Mouse (Mus musculus) layer of hippocampus, postnatal 14 days (tissue): Measurements from ENCODE around the gene Lrpprc. TPM values are rescaled to one million over a fixed set of nuclear protein-coding genes. Genes with fewer than 3 reads are reported as not detected.

Experiments used
- DNase-seq, 2 experiments: peaks; one replicate each; pipeline ENCODE4 v3.0.0; 2021 to 2022; ENCODE audit warnings: low spot score in 2 of 2, mixed read lengths in 1 of 2
- total RNA-seq, 2 experiments: library from RNA; stranded (reverse); gene quantifications; 2 replicates each; pipeline ENCODE4 v1.2.3; 2021

The Lrpprc gene
- total RNA-seq, 2 experiments from 2014 or later, result 63.5 to 66.1 TPM

DNA sequence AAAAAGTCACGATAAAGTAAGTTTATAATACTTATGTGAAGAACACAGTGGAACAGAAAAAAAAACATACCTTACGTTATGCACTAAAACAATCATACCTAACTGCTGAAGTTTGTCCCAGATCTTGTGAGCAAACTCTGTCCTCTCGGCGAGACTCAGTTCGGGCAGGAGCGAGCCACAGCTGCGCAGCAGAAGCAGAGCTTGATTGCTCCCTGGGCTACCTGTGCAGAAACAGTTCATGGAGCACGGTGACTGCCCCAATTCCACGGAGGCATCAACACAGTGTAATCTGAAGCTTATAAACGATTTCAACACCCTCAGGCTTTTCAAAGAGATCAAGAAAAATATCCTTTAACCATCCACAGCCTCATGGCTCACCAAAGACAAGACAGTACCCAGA lies 15.3 kb downstream of the Lrpprc start:
- no peak for DNase-seq

DNA sequence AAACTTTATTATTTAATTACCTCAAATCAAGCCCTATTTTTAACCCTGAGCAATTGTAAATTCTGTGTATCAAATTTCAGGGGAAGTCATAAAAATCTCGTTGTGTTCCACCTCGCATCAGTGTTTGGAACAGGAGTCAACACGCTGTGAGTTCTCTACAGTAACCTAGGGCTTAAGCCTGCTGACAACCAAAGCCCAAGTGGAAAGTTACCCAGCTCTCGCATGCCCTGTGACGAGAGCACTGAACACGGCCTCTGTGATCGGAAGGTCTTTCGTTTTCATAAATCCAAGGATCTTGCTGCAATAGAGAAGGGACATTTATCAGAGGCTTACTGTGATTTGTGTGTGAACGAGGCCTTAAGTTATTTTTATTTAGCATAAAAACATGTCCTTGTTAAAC lies 18.7 kb downstream of the Lrpprc start:
- no peak for DNase-seq

- no peak for DNase-seq
Observed at GRCm38 (mm10) chr17:84758971-84759370, 31.6 kb downstream of the Lrpprc start.

- no peak for DNase-seq
Observed at GRCm38 (mm10) chr17:84758374-84758773, 32.2 kb downstream of the Lrpprc start.

DNA sequence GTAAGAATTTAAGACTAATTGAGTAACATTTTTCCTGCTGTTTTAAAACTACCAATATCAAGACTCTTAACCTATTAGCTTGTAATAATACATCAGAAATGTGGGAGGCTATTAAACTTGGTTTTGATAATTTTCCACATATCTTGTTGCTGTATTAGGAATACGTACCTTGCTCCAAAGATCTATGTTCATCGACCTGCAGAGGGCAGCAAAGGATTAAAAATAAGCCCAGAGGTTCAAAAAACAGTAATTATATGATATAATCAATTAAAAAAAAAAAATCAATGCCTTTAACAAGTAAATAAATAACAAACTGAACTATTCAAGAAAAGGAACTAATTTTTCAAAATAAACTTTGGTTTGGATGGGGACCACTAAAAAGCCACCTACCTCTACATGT lies 34.5 kb downstream of the Lrpprc start:
- peak in 1 of 2 experiments; percentile 40 for DNase-seq

- DNase-seq, result no peak
Observed at GRCm38 (mm10) chr17:84753489-84753888, 37.1 kb downstream of the Lrpprc start.

DNA sequence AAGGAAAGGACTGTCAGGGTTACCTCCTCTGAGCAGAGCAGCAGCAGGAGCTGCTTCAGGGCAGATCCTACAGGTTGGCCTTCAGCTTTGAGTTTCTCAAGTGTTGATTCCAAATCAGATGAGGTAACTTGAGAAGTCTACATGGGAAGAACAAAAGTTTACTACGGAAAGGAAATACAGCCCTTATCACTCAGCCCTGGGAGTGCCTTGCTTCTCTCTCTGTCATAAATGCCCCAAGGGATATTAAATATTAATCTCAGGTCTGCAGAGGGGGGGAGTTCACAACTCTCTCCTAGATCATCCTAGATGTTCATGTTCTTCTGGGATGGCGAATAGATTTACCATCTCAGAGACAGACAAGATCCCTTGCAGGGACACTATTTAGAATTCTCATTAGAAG lies 38.3 kb downstream of the Lrpprc start:
- no peak for DNase-seq

GRCm38 (mm10) chr17:84751630-84752191 lies 38.9 kb downstream of the Lrpprc start:
- DNase-seq, result no peak

DNA sequence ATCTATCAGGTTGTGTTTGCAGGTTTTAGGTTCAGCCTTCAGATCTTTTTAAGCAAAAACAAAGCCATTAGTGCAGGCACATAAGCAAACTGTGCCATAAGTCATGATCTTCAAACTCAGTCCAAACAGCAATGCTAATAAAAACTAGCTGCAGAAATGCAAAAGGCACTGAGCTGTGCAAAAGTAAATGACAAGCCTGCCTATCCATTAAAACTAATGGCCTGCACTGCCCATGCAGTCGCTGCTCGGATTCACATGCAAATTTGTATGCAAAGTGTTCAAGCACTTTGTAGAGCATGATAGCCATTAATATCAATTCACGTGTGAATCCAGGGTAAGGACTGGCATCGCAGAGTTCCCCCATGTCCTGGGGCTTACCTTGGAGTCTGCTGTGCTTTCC lies 40.5 kb downstream of the Lrpprc start:
- DNase-seq, result no peak

- peak; percentile 21 to 66 for DNase-seq
Observed at GRCm38 (mm10) chr17:84749297-84749696, 41.3 kb downstream of the Lrpprc start.

GRCm38 (mm10) chr17:84748152-84748682 lies 42.4 kb downstream of the Lrpprc start:
- no peak for DNase-seq

DNA sequence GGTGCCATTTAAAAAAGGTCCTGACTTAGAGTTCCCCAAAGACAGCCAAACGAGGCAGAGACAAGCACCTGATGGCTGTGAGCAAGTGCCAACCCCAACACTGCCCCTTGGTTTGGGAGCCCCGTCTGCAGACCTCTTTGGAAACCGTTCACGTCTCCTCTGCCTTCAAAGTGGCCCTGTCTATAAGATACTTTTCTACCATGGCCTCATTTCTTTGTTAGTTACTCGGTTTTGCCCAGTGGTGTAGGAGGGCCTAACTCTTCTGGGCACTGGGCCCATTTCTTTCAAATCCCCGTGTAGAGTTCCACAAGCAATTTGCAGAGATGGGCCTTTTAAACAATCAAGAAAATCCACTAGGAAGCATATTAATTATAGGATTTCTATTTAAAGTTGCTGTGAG lies 43.4 kb downstream of the Lrpprc start:
- DNase-seq, result peak in 1 of 2 experiments; percentile 37

- DNase-seq, result no peak
Observed at GRCm38 (mm10) chr17:84745001-84745400, 45.6 kb downstream of the Lrpprc start.

- DNase-seq, result no peak
Observed at GRCm38 (mm10) chr17:84744256-84744655, 46.3 kb downstream of the Lrpprc start.

GRCm38 (mm10) chr17:84738073-84738797 lies 52.4 kb downstream of the Lrpprc start:
- DNase-seq, result no peak

DNA sequence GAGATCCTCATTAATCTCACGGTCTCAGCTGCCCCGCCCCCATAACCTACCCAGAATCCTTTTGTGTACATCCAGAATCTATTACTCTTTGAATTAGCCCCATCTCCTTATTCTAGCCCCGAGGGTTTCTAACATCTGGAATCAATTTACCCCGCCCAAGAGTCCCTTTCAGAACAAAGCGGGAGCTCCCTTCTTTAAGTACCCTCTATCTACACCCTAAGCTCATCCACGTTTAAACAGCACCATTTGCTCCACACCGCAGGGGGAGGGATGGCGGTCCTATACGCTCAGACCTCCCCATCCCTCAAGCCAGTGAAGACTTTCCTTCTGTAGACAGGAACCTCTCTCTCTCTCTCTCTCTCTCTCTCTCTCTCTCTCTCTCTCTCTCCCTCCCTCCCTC lies 53.9 kb downstream of the Lrpprc start:
- no peak for DNase-seq

GRCm38 (mm10) chr17:84732612-84733011 lies 58.0 kb downstream of the Lrpprc start:
- no peak for DNase-seq

DNA sequence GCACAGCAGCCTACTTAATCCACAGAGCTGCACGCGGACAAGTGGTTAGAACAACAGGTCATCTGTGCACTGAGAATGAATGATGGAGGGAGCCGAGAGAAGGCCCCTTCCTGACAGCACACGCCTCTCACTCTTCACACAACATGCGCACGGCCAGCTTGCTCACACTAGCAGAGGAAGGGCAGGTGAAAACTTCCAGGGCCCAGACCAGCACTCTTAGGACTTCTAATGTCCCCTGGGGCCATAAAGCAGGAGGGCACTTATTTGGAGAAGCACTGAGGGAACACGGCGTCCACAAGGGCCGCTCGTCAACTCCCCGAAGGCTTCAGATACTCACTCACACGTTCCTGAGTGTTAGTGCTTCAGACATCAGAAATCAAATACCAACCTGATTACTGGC lies 59.2 kb downstream of the Lrpprc start:
- no peak for DNase-seq

- no peak for DNase-seq
Observed at GRCm38 (mm10) chr17:84729140-84729539, 61.4 kb downstream of the Lrpprc start.

- DNase-seq, result no peak
Observed at GRCm38 (mm10) chr17:84728201-84728911, 62.2 kb downstream of the Lrpprc start.

DNA sequence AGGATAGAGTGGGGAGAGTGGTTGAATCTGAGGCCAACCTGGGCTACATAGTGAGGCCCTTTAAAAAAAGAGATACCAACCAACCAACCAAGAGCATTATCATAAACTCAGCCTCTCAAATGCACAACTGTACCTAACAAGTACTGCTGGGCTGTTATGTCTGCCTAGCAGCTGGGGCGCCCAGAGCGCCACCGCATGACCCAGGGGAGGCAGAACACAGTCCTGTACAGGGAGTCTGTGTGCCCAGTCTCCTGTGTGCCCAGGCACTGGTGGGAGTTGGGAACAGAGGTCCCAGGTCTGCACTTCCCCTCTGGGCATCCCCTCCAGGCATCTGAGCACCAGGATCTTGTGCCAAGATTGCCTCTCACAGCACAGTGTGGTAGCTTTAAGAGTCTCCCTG lies 65.4 kb downstream of the Lrpprc start:
- no peak for DNase-seq

DNA sequence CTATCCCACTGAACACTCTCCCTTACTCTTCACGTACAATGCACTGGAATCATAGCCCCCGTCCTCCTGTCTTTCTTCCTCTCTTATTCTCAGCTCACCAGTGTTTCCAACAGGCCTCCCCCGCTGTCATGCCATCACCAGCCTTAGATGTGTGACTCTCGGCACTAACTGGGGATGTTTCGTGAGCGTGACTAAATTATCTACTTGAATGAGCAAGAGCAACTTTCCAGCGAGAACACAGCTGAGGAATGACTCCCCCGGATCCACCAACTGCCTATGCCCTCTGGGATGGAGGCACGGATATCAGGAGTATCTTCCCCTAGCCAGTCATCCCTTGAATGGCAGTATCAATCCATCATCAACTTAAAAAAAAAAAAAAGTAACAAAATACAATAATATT lies 66.6 kb downstream of the Lrpprc start:
- DNase-seq, result no peak
